Mouse (Mus musculus): ENCODE results near the gene Gemin4. TPM values are rescaled to one million over a fixed set of nuclear protein-coding genes. Genes with fewer than 3 reads are reported as not detected.

The Gemin4 gene
- polyA plus RNA-seq, 1 experiment from 2014 or later, result 7.5 TPM

DNA sequence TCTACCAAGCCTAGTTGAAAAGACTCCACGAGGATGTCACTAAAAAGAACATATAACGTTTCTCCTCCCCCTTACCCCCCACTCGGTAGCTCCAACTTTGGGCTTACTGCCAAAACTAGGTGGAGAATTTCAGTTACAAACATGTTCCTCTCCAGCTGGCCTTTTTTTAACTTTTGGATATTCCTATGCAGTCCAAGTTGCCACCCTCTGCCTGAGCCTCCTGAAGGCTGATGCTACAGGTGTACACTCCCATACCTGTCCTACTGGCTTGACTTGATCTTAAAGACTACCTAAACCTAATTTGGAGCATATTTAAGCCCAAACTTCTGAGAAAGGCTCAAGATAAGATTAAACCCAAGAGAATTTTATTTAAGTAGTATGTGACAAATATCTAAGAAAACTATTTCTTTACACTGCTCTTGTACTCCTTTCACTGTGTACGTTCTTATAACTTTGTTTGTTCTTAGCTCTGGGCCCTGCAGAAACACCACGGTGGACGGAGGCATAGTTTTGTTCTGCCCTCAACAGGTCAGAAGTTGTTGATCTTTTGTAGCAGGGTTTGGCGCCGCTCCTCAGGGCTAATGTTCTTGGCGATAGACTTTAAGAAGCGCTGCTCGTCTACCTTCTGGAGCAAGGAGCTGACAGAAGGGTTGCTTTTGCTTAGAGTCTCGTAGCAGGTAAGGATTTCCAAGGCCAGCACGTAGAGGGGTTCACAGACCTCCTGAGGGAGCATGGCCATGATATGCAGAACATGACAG is 7.1 kb downstream of the Gemin4 start:
- ATAC-seq, result no peak
- H3K9ac ChIP-seq (ENCODE audit: low read depth, low read length), result no peak overlapping the region
- H3K4me3 ChIP-seq (ENCODE audit: low read depth, low read length), result no peak overlapping the region
- H3K27ac ChIP-seq (ENCODE audit: low read depth, low read length), result no peak overlapping the region
- H3K4me1 ChIP-seq (replicated peaks; ENCODE audit: control insufficient read depth, insufficient read depth, low read length), result no peaks in the 10 kb centered on the region
- H3K27me3 ChIP-seq (replicated peaks; ENCODE audit: control insufficient read depth, insufficient read depth, low read length), result no peaks in the 10 kb centered on the region
- WGBS, result 76% methylated on average over 13 of the region's 13 CpGs
- H3K36me3 ChIP-seq (ENCODE audit: control insufficient read depth, insufficient read depth), result peaks cover 52% of the 10 kb centered on the region
- no peaks in the 10 kb centered on the region for H3K9me3 ChIP-seq (ENCODE audit: control insufficient read depth)
- H3K4me2 ChIP-seq (replicated peaks; ENCODE audit: low read depth), result no peak overlapping the region
- no peak for TF ChIP-seq CTCF (IDR thresholded peaks at IDR 0.05; ENCODE audit: low read depth)

DNA sequence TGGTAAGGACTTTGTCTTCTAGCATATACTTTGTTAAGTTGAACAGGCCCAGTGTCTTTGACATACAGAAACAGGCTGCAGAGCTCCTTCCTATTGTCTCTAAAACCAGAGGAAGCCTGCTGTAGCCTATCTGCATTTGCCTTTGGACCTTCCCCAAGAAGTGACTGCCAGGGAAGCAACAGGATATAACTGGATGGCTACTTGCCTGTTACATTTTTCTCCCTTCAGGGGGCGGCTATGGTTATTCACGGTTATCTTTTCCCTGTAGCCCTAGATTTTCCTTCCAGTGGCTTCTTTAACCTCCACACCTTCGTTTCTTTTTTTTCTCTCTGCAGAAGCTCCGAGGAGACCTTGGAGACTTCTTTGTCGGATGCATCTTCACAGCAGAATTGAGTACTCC is 10.7 kb downstream of the Gemin4 start:
- H3K9ac ChIP-seq (ENCODE audit: low read depth, low read length), result no peak overlapping the region
- peak overlapping the region; percentile 28; the same call in 1 of the 2 replicates for H3K27ac ChIP-seq (ENCODE audit: low read depth, low read length)
- no peaks in the 10 kb centered on the region for H3K9me3 ChIP-seq (ENCODE audit: control insufficient read depth)
- 87% methylated on average over 5 of the region's 5 CpGs for WGBS
- H3K4me2 ChIP-seq (replicated peaks; ENCODE audit: low read depth), result no peak overlapping the region
- no peak for TF ChIP-seq CTCF (IDR thresholded peaks at IDR 0.05; ENCODE audit: low read depth)
- no peak overlapping the region for H3K4me3 ChIP-seq (ENCODE audit: low read depth, low read length)
- H3K4me1 ChIP-seq (replicated peaks; ENCODE audit: control insufficient read depth, insufficient read depth, low read length), result no peaks in the 10 kb centered on the region
- no peaks in the 10 kb centered on the region for H3K27me3 ChIP-seq (replicated peaks; ENCODE audit: control insufficient read depth, insufficient read depth, low read length)
- no peak for ATAC-seq
- H3K36me3 ChIP-seq (ENCODE audit: control insufficient read depth, insufficient read depth), result peaks cover 35% of the 10 kb centered on the region

DNA sequence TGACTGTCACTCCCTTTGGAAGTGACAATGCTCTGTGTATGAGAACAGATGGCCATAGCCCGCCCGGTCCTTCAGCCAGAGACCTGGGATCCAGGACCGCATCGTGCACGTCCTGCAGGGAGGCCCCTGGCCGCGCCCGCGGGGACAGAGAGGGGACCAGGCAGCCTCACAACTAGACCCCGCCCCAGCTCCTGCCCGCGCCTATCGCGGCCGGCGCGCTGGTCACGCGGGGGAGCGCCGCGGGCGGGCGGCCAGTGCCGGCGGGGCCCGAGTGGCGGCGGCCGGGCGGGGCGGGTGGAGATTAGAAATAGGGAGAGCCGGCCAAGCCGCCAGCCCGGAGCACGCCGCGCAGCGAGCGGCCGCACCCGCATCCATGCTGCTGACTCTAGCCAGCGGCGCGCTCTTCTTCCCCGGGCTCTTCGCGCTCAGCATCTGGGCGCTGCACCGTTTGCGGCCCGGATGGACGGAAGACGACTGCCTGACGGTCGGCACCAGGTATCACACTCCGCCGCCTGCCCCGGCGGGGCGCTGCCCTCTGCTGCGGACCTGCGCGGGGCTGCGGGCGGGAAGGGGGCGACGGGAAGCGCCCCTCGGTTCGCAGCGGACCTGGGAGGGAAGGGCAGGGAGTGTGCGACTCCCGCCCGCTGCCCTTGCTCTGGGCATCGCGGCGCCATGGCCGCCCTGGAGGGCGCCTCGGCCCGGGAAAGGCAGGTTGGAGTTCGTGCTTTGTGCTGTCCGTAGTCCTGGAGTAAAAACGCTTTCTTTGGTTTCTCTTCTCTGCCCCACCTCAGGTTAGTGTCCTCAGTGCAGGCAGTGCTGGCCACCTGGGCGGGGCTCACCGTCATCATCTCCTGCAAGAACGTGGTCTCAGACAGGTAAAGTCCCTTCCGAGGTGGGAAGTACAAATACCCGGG is 15.4 kb downstream of the Gemin4 start:
- peak; percentile 91 for ATAC-seq
- Histone ChIP-seq H3K9ac (ENCODE audit: low read depth, low read length) (peak overlapping the region; percentile 72), H3K4me3 (ENCODE audit: low read depth, low read length) (peak overlapping the region; percentile 89), H3K36me3 (ENCODE audit: control insufficient read depth, insufficient read depth) (peaks cover 17% of the 10 kb centered on the region; the same call in 1 of the 2 replicates), H3K9me3 (ENCODE audit: control insufficient read depth) (no peaks in the 10 kb centered on the region), H3K4me2 (replicated peaks; ENCODE audit: low read depth) (peak overlapping the region; percentile 99), H3K27ac (ENCODE audit: low read depth, low read length) (peak overlapping the region; percentile 70), H3K27me3 (replicated peaks; ENCODE audit: control insufficient read depth, insufficient read depth, low read length) (no peaks in the 10 kb centered on the region), H3K4me1 (replicated peaks; ENCODE audit: control insufficient read depth, insufficient read depth, low read length) (no peaks in the 10 kb centered on the region)
- peak; percentile 40 for TF ChIP-seq CTCF (IDR thresholded peaks at IDR 0.05; ENCODE audit: low read depth)
- 1% methylated on average over 88 of the region's 90 CpGs for WGBS

DNA sequence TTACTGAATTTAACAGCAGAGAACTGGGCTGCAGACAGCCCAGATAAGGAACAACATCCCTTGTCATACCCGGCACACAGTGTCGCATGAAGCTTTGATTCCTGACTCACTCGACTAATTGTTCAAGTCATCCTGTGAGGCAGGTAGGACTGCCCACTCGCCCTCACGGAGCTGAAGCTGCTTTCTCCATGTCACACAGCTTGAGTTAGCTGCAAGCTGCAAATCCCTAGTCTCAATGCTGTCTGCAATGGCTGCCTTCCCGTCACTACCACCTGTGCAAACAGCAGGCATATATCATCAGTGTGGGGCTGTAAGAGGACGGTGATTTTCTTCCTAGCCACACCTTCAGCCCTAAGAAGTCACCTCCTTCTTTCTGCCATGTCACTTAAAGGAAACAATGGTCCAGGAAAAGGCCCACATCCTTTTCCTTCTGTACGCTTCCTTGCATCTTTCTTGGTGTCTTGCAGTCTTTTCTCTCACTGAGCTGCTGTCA is 20.4 kb downstream of the Gemin4 start:
- 29% methylated on average over 8 of the region's 8 CpGs for WGBS
- Histone ChIP-seq H3K9ac (ENCODE audit: low read depth, low read length) (no peak overlapping the region; the same call in 1 of the 2 replicates), H3K9me3 (ENCODE audit: control insufficient read depth) (no peaks in the 10 kb centered on the region), H3K36me3 (ENCODE audit: control insufficient read depth, insufficient read depth) (no peaks in the 10 kb centered on the region), H3K4me1 (replicated peaks; ENCODE audit: control insufficient read depth, insufficient read depth, low read length) (no peaks in the 10 kb centered on the region; the same call in 1 of the 2 replicates), H3K4me3 (ENCODE audit: low read depth, low read length) (peak overlapping the region; percentile 17), H3K4me2 (replicated peaks; ENCODE audit: low read depth) (peak overlapping the region; percentile 52), H3K27ac (ENCODE audit: low read depth, low read length) (peak overlapping the region; percentile 76), H3K27me3 (replicated peaks; ENCODE audit: control insufficient read depth, insufficient read depth, low read length) (no peaks in the 10 kb centered on the region)
- peak; percentile 61 for ATAC-seq
- no peak for TF ChIP-seq CTCF (IDR thresholded peaks at IDR 0.05; ENCODE audit: low read depth)

DNA sequence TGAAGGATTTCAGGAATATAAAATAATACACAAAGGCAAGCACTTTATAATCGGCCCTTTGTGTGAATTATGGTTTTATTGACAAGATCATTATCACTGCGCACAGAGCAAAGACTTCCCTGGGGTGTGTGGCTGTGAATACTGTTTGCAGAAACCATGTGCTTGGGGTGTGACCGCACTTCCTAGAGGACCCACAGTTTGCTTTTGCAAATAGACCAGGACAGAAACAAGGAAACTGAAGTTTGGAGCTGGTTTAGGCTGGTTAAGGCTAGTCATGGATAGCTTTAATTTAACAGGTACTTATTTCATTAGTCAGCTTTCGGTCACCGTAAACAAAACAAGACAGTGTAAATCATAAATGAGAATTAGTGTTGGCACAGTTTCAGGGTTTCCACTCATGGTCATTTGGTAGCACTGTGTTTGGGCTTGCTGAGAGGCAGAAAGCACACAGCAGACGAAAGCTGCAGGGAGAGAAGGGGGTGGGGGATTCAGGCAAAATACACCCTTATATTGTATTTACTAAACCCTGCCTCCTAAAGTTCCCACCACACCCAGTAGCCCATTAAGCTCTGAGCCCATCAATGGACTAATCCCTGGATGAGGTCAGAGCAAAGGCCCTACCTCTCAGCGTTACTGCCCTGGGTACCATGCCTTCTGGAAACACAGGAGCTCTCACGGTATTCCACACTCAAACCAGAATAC is 21.0 kb downstream of the Gemin4 start:
- Histone ChIP-seq H3K4me3 (ENCODE audit: low read depth, low read length) (peak overlapping the region; percentile 17; the same call in 1 of the 2 replicates), H3K27me3 (replicated peaks; ENCODE audit: control insufficient read depth, insufficient read depth, low read length) (no peaks in the 10 kb centered on the region), H3K4me1 (replicated peaks; ENCODE audit: control insufficient read depth, insufficient read depth, low read length) (no peaks in the 10 kb centered on the region; the same call in 1 of the 2 replicates), H3K27ac (ENCODE audit: low read depth, low read length) (peak overlapping the region; percentile 76), H3K9me3 (ENCODE audit: control insufficient read depth) (no peaks in the 10 kb centered on the region), H3K36me3 (ENCODE audit: control insufficient read depth, insufficient read depth) (no peaks in the 10 kb centered on the region), H3K4me2 (replicated peaks; ENCODE audit: low read depth) (peak overlapping the region; percentile 52), H3K9ac (ENCODE audit: low read depth, low read length) (no peak overlapping the region; the same call in 1 of the 2 replicates)
- TF ChIP-seq CTCF (IDR thresholded peaks at IDR 0.05; ENCODE audit: low read depth), result no peak
- ATAC-seq, result peak; percentile 90
- WGBS, result 25% methylated on average over 8 of the region's 8 CpGs

Measured in intestine, postnatal 0 days (tissue).